Mouse (Mus musculus) embryonic facial prominence, embryonic 11.5 days (tissue): ENCODE data around the gene Hdac7. TPM values are rescaled to one million over a fixed set of nuclear protein-coding genes. Genes with fewer than 3 reads are reported as not detected.

ENCODE experiments used
- ATAC-seq: fragments of 200-750 bp; cut with Nextera tagmentation; replicated peaks from 2 replicates; pipeline ENCODE4 v1.8.0; 2017; ENCODE audit warnings: low read depth; ENCODE audit not compliant: insufficient number of reproducible peaks, low FRiP score, low TSS enrichment
- DNase-seq: peaks from one replicate; pipeline ENCODE4 v3.0.0-alpha.2; 2015; ENCODE audit warnings: low spot score
- H3K27ac ChIP-seq: fragments of 300-500 bp; sonication (generic); replicated peaks from 2 replicates; pipeline ENCODE4 v1.5.1; 2014; ENCODE audit warnings: mild to moderate bottlenecking, low read depth, low read length, control low read depth
- H3K27me3 ChIP-seq: fragments of 300-500 bp; sonication (generic); 2 replicates; pipeline ENCODE4 v1.6.1; 2014; ENCODE audit warnings: mild to moderate bottlenecking, low read length, moderate library complexity, mixed read lengths; ENCODE audit not compliant: control insufficient read depth, insufficient read depth
- H3K36me3 ChIP-seq: fragments of 300-500 bp; sonication (generic); replicated peaks from 2 replicates; pipeline ENCODE4 v1.6.1; 2014; ENCODE audit warnings: low read depth, mild to moderate bottlenecking, low read length, moderate library complexity, mixed read lengths; ENCODE audit not compliant: control insufficient read depth, insufficient read depth
- H3K4me1 ChIP-seq: fragments of 300-500 bp; sonication (generic); 2 replicates; pipeline ENCODE4 v1.6.1; 2014; ENCODE audit warnings: low read length, mixed read lengths; ENCODE audit not compliant: control insufficient read depth, insufficient read depth
- H3K4me2 ChIP-seq: fragments of 300-500 bp; sonication (generic); 2 replicates; pipeline ENCODE4 v1.6.1; 2014; ENCODE audit warnings: low read depth, mild to moderate bottlenecking, control low read depth, low read length, moderate library complexity
- H3K4me3 ChIP-seq: fragments of 300-500 bp; sonication (generic); 2 replicates; pipeline ENCODE4 v1.5.1; 2014; ENCODE audit warnings: low read depth, low read length, control low read depth
- H3K9ac ChIP-seq: fragments of 300-500 bp; sonication (generic); replicated peaks from 2 replicates; pipeline ENCODE4 v1.6.1; 2014; ENCODE audit warnings: mild to moderate bottlenecking, control low read depth, low read length
- H3K9me3 ChIP-seq: fragments of 300-500 bp; sonication (generic); replicated peaks from 2 replicates; pipeline ENCODE4 v1.6.1; 2016; ENCODE audit warnings: mild to moderate bottlenecking, low read length, inconsistent platforms, mixed read lengths; ENCODE audit not compliant: control insufficient read depth
- WGBS: fragments of 180-500 bp; shearing (Covaris S2); extraction: QIAGEN DNeasy Blood & Tissue Kit; methylation state at CpG from one replicate; pipeline ENCODE4 v1.1.7; 2014; 5-methylcytosine and 5-hydroxymethylcytosine counted together
- polyA plus RNA-seq: library from polyadenylated mRNA; unstranded; fragments of >200 nt; fragmentation: Nextera tagmentation; extraction: Ambion mirVana; gene quantifications from 2 replicates; pipeline ENCODE4 v1.2.1, GENCODE M21; 2014

Gene Hdac7
- polyA plus RNA-seq, 1 experiment from 2014 or later = 17.0 TPM

DNA sequence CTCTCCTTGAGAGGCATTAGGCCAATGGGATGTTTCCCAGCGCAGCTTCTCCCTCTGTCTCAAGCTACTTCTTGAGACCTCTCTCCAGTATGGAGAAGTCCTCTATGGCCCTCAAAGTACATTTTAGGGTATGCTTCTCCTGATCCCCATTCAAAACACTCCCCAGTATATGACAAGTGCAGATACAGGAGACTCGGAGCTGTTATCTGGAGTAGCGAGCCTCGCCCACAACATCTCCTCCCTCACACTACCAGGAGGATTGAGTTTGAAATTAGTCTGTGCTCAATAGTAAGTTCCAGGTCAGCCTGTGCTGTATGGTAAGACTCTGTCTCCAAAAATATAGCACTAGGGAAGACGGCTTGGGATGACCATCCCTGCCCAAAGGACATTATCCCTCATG is 6.7 kb upstream of the Hdac7 start:
- ATAC-seq (no peak), DNase-seq (no peak)
- no peak overlapping the region for H3K4me2 ChIP-seq
- H3K36me3 ChIP-seq = no peaks in the 10 kb centered on the region
- H3K27ac ChIP-seq = no peak overlapping the region
- no peak overlapping the region for H3K9ac ChIP-seq
- no peaks in the 10 kb centered on the region for H3K4me1 ChIP-seq
- H3K4me3 ChIP-seq = no peak overlapping the region
- H3K9me3 ChIP-seq = no peaks in the 10 kb centered on the region
- no peaks in the 10 kb centered on the region for H3K27me3 ChIP-seq
- WGBS = 88% methylated on average over 5 of the region's 5 CpGs

DNA sequence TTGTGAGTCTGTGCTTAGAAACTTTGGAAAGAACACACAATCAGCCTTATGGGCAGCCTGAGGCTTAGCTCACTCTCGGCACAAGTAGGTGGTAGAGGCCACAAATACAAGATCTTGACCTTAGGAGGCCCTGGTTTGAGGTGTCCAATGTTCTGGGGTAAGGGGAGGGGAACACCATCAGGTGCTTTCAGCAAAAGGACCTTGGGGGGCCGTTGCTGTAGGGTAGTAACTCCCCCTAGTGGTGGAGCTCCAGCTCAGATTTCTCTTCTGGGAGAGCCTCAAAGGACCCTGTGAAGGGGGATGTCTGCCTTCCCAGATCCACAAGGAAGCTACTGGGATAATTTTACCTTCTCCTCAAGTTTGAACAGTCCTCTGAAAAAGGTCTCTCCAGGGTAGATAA is 6.1 kb upstream of the Hdac7 start:
- WGBS = 13% methylated on average over 2 of the region's 2 CpGs
- DNase-seq (peak; percentile 71), ATAC-seq (no peak)
- H3K9ac ChIP-seq = no peak overlapping the region
- H3K27ac ChIP-seq = no peak overlapping the region
- no peaks in the 10 kb centered on the region for H3K4me1 ChIP-seq
- H3K36me3 ChIP-seq = no peaks in the 10 kb centered on the region
- no peak overlapping the region for H3K4me2 ChIP-seq
- no peak overlapping the region for H3K4me3 ChIP-seq
- H3K9me3 ChIP-seq = no peaks in the 10 kb centered on the region
- H3K27me3 ChIP-seq = no peaks in the 10 kb centered on the region

DNA sequence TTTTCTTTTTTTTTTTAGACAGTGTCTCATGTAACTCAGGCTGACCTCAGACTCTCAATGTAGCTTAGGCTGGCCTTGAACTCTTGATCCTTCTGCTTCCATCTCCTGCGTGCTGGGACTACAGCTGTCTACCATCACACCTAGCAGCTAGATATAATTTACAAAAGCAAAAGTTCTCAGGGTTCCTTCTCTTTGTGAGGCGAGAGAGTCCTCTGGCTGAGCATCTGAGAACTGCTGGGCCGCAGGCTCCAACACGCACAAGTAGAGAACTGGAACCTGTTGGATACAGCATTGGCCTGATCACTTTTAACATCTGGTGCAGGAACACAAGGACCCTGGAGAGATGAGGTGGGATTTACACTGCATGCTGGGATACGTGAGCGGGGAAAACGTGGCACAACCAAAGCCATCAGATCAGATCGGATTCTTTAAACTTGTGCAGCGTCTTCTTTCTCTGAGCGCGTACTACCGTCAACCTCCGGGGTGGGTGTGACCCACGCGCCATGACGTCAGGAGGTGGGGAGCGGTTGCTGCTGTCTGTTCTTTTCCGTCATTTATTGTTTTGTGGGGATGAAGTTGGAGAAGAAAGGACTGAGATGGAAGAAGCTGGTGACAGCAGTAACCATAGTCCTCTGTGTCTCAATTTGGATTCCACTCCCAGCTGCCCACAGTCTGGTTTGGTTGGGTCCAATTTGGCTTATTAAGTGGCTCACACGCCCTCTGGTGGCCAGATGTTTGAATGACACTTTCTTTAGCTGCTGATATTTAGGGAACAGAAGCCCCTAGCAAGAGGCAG is 5.0 kb upstream of the Hdac7 start:
- no peaks in the 10 kb centered on the region for H3K36me3 ChIP-seq
- peak overlapping the region; percentile 36 for H3K4me2 ChIP-seq
- no peaks in the 10 kb centered on the region for H3K9me3 ChIP-seq
- DNase-seq (peak; percentile 96), ATAC-seq (peak; percentile 64)
- H3K4me3 ChIP-seq = peak overlapping the region; percentile 19
- no peak overlapping the region for H3K27ac ChIP-seq
- 7% methylated on average over 19 of the region's 19 CpGs for WGBS
- no peaks in the 10 kb centered on the region for H3K27me3 ChIP-seq
- no peaks in the 10 kb centered on the region for H3K4me1 ChIP-seq
- peak overlapping the region; percentile 35 for H3K9ac ChIP-seq

DNA sequence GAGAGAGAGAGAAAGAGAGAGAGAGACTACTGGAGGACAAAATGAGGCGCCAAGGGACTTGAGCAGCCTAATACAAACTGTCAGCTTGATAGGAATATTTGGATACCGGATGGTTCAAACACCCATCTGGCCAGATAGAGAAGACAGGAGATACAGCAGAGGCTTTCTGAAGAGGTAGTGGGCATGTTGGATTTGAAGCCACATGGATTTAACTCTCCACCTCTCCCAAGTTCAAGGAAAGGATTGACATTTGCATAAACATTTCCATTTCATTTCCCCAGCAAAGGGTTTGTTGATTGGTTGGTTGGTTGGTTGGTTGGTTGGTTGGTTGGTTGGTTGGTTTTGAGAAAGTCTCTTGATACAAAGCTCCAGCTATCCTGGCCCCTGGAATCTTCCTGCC is 3.6 kb upstream of the Hdac7 start:
- DNase-seq = no peak
- Histone ChIP-seq H3K27me3 (no peaks in the 10 kb centered on the region), H3K27ac (no peak overlapping the region), H3K4me3 (no peak overlapping the region), H3K36me3 (no peaks in the 10 kb centered on the region), H3K4me2 (no peak overlapping the region), H3K9me3 (no peaks in the 10 kb centered on the region), H3K4me1 (no peaks in the 10 kb centered on the region), H3K9ac (no peak overlapping the region)
- ATAC-seq = no peak
- 94% methylated on average over 2 of the region's 2 CpGs for WGBS

DNA sequence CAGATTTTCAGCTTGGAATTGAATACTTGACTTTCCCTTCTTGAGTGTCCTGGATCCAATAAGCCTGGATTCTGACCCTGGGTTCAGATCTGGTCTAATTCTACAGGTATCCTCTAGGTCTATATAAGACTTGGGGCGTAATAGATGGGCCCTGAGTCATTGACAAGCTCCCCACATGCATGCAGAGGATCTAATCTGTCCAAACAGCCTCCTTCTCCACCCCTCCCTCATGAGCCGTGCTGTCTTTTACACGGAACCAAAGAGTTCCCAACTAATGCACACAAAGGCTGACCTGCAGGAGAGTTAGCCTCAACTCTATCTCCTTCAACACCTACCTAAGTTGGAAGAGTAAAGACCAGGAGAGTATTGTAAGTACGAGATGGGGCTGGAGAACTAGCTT is 3.0 kb upstream of the Hdac7 start:
- WGBS = 82% methylated on average over 4 of the region's 4 CpGs
- no peaks in the 10 kb centered on the region for H3K36me3 ChIP-seq
- H3K27ac ChIP-seq = no peak overlapping the region
- H3K27me3 ChIP-seq = no peaks in the 10 kb centered on the region
- no peak for ATAC-seq
- no peak overlapping the region for H3K9ac ChIP-seq
- no peak overlapping the region for H3K4me2 ChIP-seq
- no peaks in the 10 kb centered on the region for H3K9me3 ChIP-seq
- H3K4me1 ChIP-seq = no peaks in the 10 kb centered on the region
- DNase-seq = no peak
- no peak overlapping the region for H3K4me3 ChIP-seq

DNA sequence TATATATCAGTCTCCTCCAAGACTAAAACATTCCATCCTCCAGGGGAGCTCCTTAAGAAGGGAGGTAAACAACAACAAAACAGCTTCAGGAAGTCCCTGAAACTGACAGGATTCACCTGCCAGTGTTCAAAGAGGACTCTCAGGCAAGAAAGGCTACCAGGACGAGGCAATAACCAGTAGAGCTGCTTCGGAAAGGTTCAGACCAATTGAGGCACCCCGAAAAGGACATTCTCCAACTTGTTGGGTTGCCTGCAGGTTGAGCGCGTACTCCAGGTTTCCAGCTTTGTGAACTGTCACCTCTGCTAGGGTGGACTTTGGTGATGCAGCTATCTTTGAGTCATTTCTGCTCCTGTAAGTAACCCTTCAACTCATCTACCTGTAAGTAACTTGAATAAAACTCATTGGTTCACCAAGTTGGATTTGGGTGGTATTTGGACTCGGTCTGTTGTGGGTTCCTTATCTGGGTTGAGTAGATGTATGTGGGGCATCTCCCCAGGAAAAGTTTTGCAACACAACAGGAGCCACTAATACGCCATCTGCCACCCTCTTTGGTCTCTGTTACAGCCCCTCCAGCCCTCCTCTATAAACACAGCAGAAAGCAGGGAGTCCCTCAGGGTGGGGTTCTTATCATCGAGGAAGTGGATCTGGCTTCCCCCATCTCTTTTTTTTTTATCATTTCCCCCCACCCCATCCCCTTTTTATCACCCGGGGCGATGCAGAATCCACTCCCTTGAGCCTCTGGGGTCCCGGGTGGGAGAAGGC is 2.0 kb upstream of the Hdac7 start:
- H3K27ac ChIP-seq = no peak overlapping the region
- H3K4me2 ChIP-seq = no peak overlapping the region
- ATAC-seq = no peak
- no peak overlapping the region for H3K4me3 ChIP-seq
- H3K27me3 ChIP-seq = no peaks in the 10 kb centered on the region
- H3K4me1 ChIP-seq = no peaks in the 10 kb centered on the region
- no peak for DNase-seq
- no peak overlapping the region for H3K9ac ChIP-seq
- no peaks in the 10 kb centered on the region for H3K36me3 ChIP-seq
- WGBS = 86% methylated on average over 11 of the region's 11 CpGs
- no peaks in the 10 kb centered on the region for H3K9me3 ChIP-seq

- H3K36me3 ChIP-seq = no peaks in the 10 kb centered on the region
- WGBS = 71% methylated on average over 7 of the region's 7 CpGs
- H3K9me3 ChIP-seq = no peaks in the 10 kb centered on the region
- no peak overlapping the region for H3K4me3 ChIP-seq
- H3K9ac ChIP-seq = no peak overlapping the region
- ATAC-seq = no peak
- peaks cover 4% of the 10 kb centered on the region; the same call in 1 of the 2 replicates for H3K4me1 ChIP-seq
- H3K27ac ChIP-seq = no peak overlapping the region
- H3K4me2 ChIP-seq = no peak overlapping the region
- no peaks in the 10 kb centered on the region for H3K27me3 ChIP-seq
- DNase-seq = no peak
Observed at GRCm38 (mm10) chr15:97843247-97843651, 1.1 kb downstream of the Hdac7 start.

DNA sequence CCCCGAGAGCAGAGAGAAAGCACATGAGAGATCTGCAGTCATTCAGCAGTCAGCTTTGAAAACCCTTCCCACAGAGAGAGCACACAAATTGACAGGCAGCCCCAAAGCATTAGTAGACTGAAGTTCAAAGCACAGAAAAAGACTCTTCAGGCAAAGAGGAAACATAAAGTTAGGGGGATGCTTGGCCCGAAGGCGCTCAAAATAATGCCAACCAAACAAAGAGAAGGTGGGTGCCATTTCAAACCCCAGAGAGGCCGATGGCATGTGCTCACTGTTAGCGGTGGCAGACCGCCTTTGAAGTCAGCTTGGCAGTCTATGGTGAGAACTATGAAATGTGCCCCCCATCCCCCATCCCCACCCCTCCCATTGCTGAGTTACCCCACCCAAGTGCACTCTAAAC is 2.2 kb downstream of the Hdac7 start:
- Histone ChIP-seq H3K27me3 (no peaks in the 10 kb centered on the region), H3K4me3 (no peak overlapping the region), H3K9ac (no peak overlapping the region), H3K4me2 (no peak overlapping the region), H3K4me1 (peaks cover 4% of the 10 kb centered on the region; the same call in 1 of the 2 replicates), H3K27ac (no peak overlapping the region), H3K9me3 (no peaks in the 10 kb centered on the region), H3K36me3 (no peaks in the 10 kb centered on the region)
- ATAC-seq = no peak
- no peak for DNase-seq
- 91% methylated on average over 6 of the region's 6 CpGs for WGBS
